Mouse (Mus musculus): ENCODE measurements around the gene Zeb2.

The Zeb2 gene

DNA sequence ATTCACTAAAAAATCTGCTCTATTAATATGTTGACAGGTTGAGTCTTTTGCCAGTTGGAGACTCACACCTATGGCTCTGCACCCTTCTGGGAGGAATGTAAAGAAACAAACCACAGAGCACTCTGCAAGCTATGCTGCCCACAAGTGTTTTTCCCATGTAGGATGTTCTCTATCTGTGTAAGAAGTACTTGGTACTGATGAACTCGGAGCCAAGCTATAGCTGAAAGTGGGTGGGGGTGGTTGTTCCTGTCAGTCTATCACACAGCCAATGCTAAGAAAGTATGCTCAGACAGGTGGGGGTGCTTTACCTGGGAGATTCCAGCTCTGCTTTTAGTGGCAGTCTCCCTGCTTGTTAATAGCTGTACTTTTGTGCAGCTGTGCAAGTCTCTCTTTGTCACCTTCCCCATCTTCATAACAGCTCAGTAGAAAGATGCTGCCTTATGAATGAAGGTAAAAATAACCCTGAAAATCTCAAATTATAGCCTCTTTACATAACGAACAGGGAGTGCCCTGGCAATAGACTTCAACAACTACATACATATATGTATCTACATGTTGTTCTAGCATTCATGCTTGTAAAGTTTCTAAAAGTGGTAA, 22.7 kb downstream of the Zeb2 start:
- no peak for DNase-seq

DNA sequence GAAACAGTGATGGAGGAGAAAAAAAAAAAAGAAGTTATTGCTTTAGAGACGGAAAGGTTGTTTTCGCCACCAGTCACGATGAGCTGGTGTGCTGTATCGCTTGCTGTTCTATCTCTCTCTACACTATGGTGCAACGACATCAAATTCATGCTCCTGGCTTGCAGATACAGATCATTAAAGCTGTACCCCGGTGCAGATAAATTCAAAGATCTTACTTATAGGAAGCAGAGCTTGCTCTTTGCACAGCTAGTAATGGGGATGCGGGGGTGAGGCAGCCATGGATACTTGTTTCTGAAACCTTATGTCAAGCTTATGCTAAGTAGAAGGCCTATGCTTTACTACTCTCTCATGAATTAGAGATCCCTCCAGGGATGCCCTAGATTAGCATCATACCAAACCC, 23.7 kb downstream of the Zeb2 start:
- DNase-seq = no peak

DNA sequence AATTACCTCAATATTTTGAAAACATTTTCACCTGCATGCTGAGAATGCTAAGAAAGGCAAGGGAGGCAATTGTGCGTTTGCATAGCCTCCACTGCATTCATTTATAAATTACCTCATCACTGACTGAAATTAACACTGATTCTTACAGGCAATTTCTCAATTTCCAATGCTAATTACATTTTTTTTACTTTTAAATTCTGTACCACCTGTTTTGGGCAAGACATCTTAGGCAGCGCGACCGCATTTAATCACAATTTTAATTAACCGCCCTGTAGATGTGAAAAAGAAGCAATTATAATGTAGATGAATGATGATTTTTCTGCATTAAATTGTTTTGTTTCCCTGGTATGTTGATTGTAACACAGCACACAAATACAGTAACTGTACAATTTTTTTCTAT, 24.5 kb downstream of the Zeb2 start:
- DNase-seq = no peak

- no peak for DNase-seq
Observed at GRCm38 (mm10) chr2:45090529-45091297, 26.5 kb downstream of the Zeb2 start.

DNA sequence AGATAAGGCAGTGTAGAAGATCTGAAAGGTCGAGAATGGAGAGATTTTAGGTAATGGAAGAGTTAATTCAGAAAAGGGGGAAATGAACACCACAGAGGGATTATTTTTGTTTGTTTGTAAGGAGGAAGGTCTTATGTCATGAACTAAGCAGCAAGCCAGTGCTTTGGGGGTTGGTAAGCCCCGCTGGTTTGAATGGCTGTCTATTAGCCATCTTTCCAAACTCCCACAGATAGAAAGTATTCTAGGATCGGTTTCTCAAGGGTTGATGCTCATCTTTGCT, 28.0 kb downstream of the Zeb2 start:
- DNase-seq = no peak

DNA sequence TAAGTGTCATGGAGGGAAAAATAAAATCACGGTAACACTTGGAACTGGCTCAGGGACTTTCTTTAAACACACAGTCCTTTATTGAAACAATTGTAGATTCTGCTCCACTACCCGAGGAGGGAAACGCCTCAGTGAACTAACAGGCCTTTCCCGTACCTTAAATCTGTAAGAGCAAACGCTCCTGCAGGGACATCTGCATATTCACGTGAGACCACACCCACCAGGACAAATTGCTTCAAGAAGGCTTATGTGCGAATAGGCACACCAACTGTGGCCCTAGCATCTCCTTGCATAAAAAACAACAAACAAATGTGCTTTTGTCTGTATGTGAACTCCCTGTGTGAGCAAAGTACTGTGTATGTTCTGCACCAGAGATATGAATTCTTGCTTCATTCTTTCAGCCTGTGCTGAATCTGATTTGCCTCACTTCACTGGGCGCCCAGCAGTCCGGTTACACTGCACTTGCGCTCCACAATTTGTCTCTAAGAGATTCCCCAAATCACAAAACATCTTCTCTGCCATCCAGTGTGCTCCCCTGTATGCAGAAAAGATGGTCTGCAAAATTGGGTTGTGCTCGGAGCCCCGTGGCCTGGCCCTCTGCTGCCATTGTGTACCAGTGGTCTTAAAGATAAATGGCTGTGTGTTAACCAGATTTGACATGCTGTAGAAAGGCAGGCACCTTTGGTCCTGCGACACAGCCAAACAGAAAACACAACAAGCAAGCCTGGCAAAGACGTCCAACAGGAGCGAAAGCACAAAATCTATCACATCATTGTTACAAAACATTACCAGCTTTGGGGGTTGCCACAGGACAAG, 28.6 kb downstream of the Zeb2 start:
- DNase-seq = no peak

DNA sequence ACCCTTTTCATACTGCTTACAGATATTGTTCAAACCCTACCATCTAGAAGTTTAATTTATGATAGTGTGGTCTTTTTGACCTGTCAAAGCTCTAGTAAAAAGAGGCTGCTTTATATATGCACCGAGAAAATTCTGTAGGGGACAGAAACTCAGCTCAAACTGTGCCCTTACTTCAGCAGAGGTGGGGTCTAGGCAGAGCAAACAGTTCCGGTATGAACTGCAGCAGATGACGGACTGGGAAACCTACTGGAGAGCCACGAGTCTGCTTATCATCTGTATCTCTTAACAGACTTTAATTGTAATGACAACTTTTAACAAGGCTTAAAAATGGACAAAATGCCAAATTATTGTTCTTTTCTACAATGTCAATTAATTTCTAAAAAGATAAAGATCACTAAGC, 30.0 kb downstream of the Zeb2 start:
- DNase-seq = no peak

- no peak for DNase-seq
Observed at GRCm38 (mm10) chr2:45085653-45086052, 31.5 kb downstream of the Zeb2 start.

- no peak for DNase-seq
Observed at GRCm38 (mm10) chr2:45083042-45083441, 34.2 kb downstream of the Zeb2 start.

DNA sequence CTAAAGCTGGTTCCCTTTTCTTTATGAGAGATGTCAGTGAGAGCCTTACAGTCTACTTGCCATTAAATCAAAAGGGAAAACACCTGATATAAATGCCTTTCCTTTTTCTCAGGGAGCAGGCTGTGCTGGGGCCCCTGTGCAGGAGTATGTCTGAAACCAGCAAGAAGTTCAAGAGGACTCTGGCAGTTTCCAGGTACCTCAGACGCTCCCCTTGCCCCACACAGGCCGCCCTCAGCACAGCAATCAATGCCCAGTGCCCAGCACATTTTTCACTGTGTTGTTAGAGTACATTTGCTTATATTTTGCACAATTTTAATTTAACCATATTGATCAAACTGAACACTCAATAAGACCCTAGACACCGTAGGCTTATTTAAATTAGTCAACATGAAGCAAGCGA, 35.6 kb downstream of the Zeb2 start:
- DNase-seq = no peak

GRCm38 (mm10) chr2:45077938-45078487, 39.2 kb downstream of the Zeb2 start:
- no peak for DNase-seq

DNA sequence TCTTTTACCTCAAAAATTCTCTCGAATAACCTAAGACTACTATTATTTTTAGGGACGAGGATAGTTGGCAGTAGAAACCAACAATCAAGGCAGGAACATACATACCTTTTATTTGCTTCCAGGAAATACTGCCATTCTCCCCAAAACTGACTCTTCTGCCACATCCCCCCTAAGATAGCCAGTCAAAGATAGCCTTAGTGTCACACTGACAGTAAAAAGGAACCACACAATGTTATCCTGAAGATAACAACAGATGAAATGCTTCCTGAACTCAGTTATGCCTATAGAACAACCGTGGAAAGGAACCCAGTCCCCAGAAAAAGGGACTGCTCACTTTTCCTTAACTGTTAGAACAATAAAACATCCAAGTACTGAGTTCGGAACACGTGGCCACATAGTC, 39.8 kb downstream of the Zeb2 start:
- no peak for DNase-seq

GRCm38 (mm10) chr2:45073025-45073424, 44.2 kb downstream of the Zeb2 start:
- DNase-seq = no peak

DNA sequence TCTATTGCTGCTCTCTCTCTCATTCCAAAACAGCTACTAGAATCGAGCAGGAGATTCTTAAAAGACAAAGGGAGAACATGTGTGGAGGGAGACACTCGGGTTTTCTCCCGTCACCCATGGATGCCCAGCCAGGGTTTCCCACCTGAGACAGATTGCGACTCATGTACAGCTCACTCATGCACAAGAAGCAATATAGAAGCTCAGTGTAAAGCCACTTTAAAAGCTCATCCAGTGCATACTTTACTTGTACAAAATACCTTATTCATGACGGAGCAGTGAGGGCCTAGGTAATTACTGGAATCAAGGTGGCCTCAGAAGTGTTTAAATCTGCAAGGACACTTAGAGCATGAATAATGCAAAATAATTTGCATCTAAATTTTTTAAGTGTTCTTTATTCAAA, 45.9 kb downstream of the Zeb2 start:
- DNase-seq = no peak

- no peak for DNase-seq
Observed at GRCm38 (mm10) chr2:45070612-45071276, 46.5 kb downstream of the Zeb2 start.

- no peak for DNase-seq
Observed at GRCm38 (mm10) chr2:45068792-45069550, 48.2 kb downstream of the Zeb2 start.

DNA sequence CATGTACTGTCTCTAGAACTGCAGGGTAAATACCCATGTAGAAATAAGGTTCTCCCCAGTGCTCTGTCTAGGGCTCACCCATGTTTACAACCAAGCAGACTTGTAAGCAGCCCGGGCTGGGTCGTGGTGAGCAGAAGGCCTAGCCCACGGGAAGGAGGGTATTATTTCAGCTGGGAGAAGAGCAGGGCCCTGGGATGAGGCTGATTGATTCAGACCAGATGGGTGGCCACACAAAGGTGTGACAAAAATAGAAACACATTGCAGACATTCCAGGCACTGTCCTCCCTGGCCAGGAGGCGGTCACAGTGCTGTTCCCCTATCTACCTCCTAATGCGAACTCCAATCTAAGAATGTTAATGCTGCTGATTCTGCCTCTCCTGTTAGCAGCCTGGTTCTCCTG, 50.1 kb downstream of the Zeb2 start:
- DNase-seq = no peak

GRCm38 (mm10) chr2:45063300-45063890, 53.8 kb downstream of the Zeb2 start:
- no peak for DNase-seq

GRCm38 (mm10) chr2:45062136-45062535, 55.1 kb downstream of the Zeb2 start:
- DNase-seq = no peak

DNA sequence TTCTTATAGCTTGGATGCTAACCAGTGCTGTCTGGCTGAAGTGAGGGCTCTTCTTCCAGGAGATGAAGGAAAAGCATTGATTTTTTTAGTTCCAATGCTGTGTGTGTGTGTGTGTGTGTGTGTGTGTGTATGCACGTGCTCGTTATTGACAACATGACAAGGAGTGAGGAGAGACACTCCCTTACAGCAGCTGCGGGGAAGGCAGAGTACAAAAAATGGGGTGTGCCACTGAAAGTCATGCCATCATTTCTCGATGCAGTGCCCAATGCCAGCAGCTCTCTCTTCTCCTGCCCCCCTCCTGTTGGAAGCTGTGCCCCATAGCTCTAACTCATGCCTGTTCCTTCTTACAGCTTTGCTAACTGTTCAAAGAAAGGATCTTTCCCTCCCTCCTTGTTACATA, 56.4 kb downstream of the Zeb2 start:
- no peak for DNase-seq

GRCm38 (mm10) chr2:45060202-45060601, 57.0 kb downstream of the Zeb2 start:
- no peak for DNase-seq

- no peak for DNase-seq
Observed at GRCm38 (mm10) chr2:45059599-45059998, 57.6 kb downstream of the Zeb2 start.

Data from cerebellum, adult 18-20 months (tissue).